Mouse (Mus musculus) heart, postnatal 4 days (tissue): ENCODE data around the gene Set. TPM values are rescaled to one million over a fixed set of nuclear protein-coding genes. Genes with fewer than 3 reads are reported as not detected.
"Not testable (repeated sequence)": the region's sequence is repeated elsewhere in the genome, so short reads cannot be mapped to it uniquely, and the experiment has no call there.

Experiments used
- DNase-seq: peaks from one replicate; pipeline ENCODE4 v3.0.0; 2021
- total RNA-seq, 2 experiments: library from RNA; stranded (reverse); gene quantifications; 2 replicates each; pipeline ENCODE4 v1.2.3; 2021

Set gene
- total RNA-seq, result 100 to 1,000 TPM; 174 to 185 TPM

DNA sequence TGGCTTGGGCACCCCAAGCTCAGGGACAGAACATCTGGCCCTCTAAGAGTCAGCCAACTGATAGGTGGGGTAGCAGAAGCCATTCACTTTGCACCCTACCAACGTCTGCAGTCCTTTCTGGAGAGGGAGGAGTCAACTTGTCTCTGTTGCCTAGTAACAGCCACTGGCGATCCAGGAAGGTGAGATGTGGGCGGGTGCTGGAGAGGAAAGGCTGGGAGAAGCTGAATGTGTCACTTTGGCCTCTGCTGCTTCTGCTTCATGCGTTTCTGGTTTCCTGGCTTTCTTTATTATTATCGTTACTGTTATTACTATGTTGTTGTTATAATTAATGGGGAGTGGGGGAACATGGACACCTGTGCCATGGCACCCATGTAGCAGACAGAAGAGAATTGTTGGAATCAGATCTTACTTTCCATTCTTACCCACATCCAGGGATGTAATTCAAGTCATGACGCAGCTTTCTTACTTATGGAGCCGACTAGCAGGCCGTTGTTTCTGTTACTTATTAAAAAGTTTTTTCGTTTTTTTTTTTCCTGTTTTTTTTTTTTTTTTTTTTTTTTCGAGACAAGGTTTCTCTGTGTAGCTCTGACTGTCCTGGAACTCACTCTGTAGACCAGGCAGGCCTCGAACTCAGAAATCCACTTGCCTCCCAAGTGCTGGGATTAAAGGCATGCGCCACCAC, at the start of gene Set:
Gene Set, plus strand, starts transcription at position 156 of the 682 bp plus-strand sequence.
- no peak for DNase-seq

GRCm38 (mm10) chr2:30009101-30009500, 48.1 kb upstream of the Set start:
- DNase-seq, result no peak

DNA sequence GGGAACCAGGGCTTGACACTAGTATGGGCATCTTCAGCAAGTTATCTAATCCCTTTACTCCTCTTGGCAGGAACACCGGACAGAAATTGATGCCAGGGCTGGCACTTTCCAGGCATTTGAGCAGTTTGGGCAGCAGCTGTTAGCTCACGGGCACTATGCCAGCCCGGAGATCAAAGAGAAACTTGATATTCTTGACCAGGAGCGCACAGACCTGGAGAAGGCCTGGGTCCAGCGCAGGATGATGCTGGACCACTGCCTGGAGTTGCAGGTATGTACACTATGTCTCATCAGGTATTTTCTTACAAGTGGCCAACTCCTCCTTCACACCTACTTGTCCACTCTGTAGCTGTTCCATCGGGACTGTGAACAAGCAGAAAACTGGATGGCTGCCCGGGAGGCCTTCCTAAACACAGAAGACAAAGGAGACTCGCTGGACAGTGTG, 46.3 kb upstream of the Set start:
- peak; percentile 58 for DNase-seq

DNA sequence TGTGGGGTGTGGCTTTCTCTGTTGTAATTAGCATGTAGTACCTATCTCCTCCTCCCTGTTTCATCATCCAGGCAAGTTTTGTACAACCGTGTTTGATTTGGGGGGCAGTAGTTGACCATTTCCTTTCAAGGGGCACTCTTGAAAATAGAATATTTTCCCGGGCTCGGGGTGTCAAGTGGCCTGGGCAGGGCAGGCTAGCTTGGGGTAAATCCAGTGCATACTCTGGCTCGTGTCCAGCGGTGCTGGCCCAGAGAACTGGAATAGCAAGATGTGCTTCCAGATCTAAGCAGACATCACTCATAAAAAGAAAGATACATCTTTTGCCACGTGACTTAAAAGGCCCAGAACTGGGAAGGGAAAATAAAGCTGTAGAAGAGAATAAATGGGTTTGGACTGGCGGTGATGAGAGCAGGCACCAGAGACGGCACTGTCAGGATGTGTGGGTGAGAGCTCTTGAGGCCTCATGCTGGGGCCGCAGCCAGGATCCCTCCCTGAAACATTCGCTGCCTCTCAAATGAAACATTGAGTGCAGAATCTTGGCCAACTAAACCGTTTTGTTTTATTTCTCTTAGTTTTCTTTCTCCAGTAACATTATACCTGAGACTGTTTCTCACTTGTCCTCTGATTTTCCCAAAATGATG, 42.7 kb upstream of the Set start:
- DNase-seq, result peak; percentile 39

DNA sequence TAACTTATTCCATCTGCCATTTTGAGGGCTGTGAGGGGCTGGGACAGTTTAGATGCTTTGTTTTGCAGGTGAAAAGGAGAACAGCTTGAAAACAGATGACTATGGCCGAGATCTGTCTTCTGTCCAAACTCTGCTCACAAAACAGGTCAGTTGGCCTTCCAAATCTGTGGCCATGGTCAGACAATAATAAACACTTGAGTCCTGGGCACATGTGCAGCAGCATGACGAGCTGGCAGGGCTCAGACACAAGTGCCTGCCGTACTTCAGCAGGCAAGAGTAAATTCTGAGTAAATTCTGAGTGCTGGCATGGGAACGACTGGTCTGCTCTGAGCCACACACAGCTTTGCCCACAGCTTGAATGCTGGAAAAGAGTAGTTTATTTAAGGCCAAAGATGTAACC, 31.7 kb upstream of the Set start:
- no peak for DNase-seq

- no peak for DNase-seq
These were observed 30.2 kb upstream of the Set start for GRCm38 (mm10) chr2:30026997-30027396.

- DNase-seq, result peak; percentile 38
These were observed 24.8 kb upstream of the Set start for GRCm38 (mm10) chr2:30032244-30032846.

DNA sequence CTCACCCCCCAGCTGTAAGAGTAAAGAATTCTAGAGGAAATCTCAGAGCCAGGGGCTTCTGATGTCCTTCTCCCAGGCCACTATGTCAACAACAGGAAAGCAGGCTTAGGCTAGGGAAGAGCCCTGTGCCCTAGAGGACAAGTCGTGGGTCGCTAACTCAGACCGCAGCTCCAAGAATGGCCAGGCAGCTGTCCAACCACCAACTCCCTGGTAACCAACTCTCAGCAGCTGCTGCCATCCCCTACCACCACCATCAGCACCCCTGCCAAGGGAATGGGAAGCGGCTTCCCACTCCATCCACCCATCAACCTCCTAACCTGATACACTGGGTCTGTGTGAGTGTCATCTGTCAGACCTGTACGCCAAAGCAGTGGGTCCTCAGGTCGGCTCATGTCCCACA, 24.2 kb upstream of the Set start:
- no peak for DNase-seq

DNA sequence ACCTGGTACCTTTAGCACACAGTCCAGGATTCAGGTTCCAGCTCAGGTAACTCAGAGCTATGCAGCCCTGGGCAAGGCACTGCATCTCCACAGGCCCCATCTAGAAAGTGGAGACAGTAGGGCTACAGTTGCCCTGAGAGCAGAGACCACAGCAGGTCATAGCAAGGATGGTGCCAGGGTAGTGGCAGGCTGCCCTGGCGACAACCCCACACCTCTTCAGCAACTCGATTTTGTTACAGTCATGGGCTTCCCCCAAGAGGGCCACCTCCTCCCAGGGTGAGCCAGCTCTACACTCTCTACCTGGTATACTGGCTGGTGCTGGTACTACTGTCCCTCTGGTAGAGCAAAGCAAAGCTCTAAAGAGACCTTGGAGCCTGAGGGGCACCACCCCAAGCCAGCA, 19.4 kb upstream of the Set start:
- DNase-seq, result no peak

GRCm38 (mm10) chr2:30038370-30038769, 18.8 kb upstream of the Set start:
- DNase-seq, result no peak

GRCm38 (mm10) chr2:30039687-30040086, 17.5 kb upstream of the Set start:
- no peak for DNase-seq

- DNase-seq, result peak; percentile 88
These were observed 14.7 kb upstream of the Set start for GRCm38 (mm10) chr2:30042445-30042844.

DNA sequence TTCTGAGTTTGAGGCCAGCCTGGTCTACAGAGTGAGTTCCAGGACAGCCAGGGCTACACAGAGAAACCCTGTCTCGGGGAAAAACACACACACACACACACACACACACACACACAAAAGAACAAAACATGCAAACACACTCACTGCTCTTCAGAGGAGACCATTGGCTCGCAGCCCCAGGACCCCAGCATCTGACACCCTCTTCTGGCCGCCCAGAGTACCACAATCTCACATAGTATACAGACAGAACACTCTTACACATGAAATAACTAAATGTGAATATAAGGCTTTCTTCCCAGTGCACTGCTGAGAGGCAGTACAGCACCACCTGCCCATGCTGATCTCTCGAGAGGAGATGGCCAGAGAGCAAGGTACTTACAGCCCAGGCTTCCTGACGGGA, 12.6 kb upstream of the Set start:
- DNase-seq, result no peak

DNA sequence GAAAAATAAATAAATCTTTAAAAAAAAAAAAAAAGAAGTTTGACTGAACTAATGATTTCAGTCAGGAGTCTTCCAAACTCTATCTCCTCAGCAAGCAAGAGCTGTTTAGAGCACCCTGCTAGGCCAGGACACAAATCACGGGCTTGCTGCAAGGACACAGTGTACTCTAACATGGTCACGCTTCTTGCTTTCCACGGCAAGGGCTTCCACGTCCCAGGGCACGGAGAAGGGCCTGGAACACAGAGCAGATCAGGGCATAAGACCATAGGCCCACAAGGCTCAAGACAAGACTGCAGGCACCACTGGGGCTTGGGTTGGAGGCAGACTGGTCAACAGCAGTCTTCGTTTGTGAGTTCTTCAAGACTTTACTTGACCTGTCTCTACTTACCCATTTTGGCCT, 10.1 kb upstream of the Set start:
- DNase-seq, result no peak

DNA sequence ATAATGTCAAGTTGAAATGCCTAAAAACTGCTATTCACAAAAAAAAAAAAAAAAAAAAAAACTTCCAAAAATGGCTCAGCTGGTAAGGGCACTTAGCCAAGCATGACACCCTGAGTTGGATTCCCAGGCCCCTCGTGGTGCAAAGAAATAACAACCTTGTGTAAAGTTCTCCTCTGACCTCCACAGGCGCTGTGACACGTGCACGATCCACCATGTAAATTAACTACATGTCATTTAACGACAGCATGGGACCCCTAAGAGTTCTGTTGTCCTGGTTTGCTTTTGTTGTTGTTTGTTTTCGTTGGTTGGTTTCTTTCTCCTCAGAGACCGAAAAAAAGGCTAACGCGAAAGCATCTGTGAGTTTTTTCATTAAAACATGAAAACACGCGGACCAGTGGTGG, 9.1 kb upstream of the Set start:
- no peak for DNase-seq

DNA sequence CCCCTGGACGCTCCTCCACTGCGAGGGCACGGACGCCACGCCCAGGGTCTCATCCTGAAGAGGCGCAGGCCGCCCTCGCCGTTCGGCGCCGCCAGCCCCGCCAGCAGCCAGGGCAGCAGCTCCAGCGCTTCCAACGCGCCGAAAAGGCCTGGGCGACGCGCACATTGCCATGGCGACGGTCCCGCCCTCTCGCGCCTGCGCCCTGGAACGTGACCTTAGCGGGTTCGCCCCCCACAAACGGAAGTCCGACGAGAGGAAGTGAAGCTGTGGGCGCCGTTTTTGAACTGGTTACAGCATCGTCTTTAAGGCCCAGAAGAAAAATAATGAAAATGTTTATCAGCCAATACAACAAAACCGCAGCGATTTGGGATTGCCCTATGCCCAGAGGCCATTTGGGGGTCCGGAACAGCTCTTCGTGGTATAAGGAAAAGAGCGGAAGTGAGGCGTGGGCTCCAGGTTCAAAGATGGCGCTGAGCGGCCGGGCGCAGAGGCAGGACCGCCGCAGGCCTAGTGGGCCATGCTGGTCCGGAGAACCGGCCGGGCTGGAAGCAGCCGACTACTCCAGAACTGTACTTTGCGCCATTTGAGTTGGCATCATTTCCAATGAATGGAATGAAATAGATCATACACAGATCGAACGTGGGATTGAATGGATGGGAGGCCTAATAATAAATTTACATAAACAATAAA, 8.3 kb upstream of the Set start, which contains the start of gene Wdr34:
Gene Wdr34, minus strand, starts transcription at position 183 of the 690 bp plus-strand sequence.
- peak; percentile 99 for DNase-seq

GRCm38 (mm10) chr2:30049831-30050230, 7.3 kb upstream of the Set start:
- no peak for DNase-seq

- no peak for DNase-seq
These were observed 5.0 kb upstream of the Set start for GRCm38 (mm10) chr2:30051992-30052761.

- not testable (repeated sequence) for DNase-seq
These were observed 1.9 kb upstream of the Set start for GRCm38 (mm10) chr2:30055310-30055709.

DNA sequence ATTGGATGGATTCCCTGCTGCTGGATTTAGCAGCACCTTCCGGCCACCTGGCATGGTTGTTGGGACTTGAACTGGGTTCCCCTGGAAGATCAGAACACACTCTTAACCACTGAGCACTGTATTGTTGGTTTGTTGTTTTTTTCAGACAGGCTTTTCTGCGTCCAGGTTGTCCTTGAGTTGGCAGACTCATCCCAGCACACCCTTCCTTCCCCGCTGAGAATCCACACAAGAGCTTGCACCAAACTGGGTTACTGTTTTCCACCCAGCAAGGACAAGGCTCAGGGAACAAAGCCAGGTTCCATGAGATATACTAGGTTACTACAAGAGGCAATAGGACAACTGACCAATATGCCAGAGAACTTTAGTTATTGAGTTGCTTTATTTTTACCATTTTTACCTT, 442 bp upstream of the Set start:
- DNase-seq, result no peak

GRCm38 (mm10) chr2:30058418-30058817, 1.2 kb downstream of the Set start:
- DNase-seq, result no peak
